Comparison of ENCODE assay signal across 9 mouse cellular contexts in the genomic region with DNA sequence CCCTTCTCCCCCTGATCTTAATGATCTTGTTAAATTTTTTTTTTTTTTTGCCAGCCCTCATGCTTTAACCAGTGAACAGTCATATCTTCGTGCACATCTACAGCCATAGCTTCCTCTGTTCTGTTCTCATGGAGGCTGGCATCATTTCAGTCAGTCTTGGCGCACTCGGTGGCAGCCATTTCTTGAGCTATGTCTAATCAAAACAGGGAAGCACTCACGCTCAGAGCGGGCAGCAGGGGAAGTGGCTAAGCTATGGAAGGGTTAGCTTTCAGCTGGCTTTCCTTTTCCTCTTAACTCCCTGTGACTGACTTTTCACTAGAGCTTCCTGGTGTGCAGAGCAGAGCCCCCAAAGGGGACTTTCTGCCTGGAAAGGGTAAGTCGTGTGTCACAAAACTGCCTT.
DNase-seq lines count a peak whose midpoint lies in the region; ATAC-seq and TF ChIP-seq lines count a peak whose summit lies in the region.
"Had no signal": no experiment of that assay in that cellular context is flagged by ENCODE, and none has a peak within 500 bp of the region (broad histone marks: within the 10 kb centered on the region; RNA-seq: fewer than 3 reads in every experiment).

No protein-coding gene starts in this region.

- H3K9ac ChIP-seq in heart, embryonic 13.5 days, result peak overlapping the region; percentile 33; the same call in 1 of the 2 replicates
- no peak overlapping the region for H3K9ac ChIP-seq in kidney, embryonic 16.5 days (replicated peaks; ENCODE audit: low read length)
- H3K9ac ChIP-seq: neural tube, embryonic 12.5 days had no signal

- peak overlapping the region; percentile 47; the same call in 1 of the 2 replicates for H3K4me2 ChIP-seq in heart, embryonic 13.5 days
- no peak overlapping the region for H3K4me2 ChIP-seq in kidney, embryonic 16.5 days (replicated peaks; ENCODE audit: low read depth, low read length)
- H3K4me2 ChIP-seq: neural tube, embryonic 12.5 days had no signal

- H3K9me3 ChIP-seq in heart, embryonic 13.5 days, result no peaks in the 10 kb centered on the region
- H3K9me3 ChIP-seq in kidney, embryonic 16.5 days (ENCODE audit: low read length), result no peaks in the 10 kb centered on the region
- H3K9me3 ChIP-seq: neural tube, embryonic 12.5 days had no signal

- H3K4me1 ChIP-seq in bone marrow macrophage, adult 2 months (ENCODE audit: control insufficient read depth, insufficient read depth, low read length), result no peaks in the 10 kb centered on the region
- H3K4me1 ChIP-seq in heart, embryonic 13.5 days, result peaks cover 28% of the 10 kb centered on the region
- H3K4me1 ChIP-seq in kidney, embryonic 16.5 days (ENCODE audit: insufficient read depth, low read length), result no peaks in the 10 kb centered on the region
- H3K4me1 ChIP-seq: neural tube, embryonic 12.5 days had no signal

- H3K4me3 ChIP-seq in bone marrow macrophage, adult 2 months (ENCODE audit: insufficient read depth, low read length), result peak overlapping the region; percentile 53
- H3K4me3 ChIP-seq in heart, embryonic 13.5 days, result no peak overlapping the region
- no peak overlapping the region for H3K4me3 ChIP-seq in kidney, embryonic 16.5 days (ENCODE audit: low read length)
- H3K4me3 ChIP-seq: neural tube, embryonic 12.5 days had no signal

- TF ChIP-seq POLR2A in bone marrow macrophage, adult 2 months (IDR thresholded peaks at IDR 0.05; ENCODE audit: borderline replicate concordance, low read depth, low read length), result no peak

- no peak for TF ChIP-seq CTCF in bone marrow macrophage, adult 2 months (IDR thresholded peaks at IDR 0.05; ENCODE audit: low read depth, low read length)

- no peaks in the 10 kb centered on the region for H3K36me3 ChIP-seq in heart, embryonic 13.5 days
- no peaks in the 10 kb centered on the region for H3K36me3 ChIP-seq in kidney, embryonic 16.5 days (ENCODE audit: insufficient read depth, low read length)
- H3K36me3 ChIP-seq: neural tube, embryonic 12.5 days had no signal

- 46% methylated on average over 6 of the region's 6 CpGs for WGBS in heart, embryonic 13.5 days
- WGBS in kidney, embryonic 16.5 days, result 54% methylated on average over 6 of the region's 6 CpGs

- DNase-seq in kidney, postnatal 4 days, result peak; percentile 9 to 21
- DNase-seq in kidney, adult 18-20 months, result no peak
- DNase-seq in lung, postnatal 25 days (ENCODE audit: low spot score), result peak; percentile 28
- no peak for DNase-seq in T-cell, adult 2 months (ENCODE audit: low spot score)
- no peak for DNase-seq in gastrocnemius, postnatal 25 days

- no peak for ATAC-seq in heart, embryonic 13.5 days (ENCODE audit: extremely low read depth, insufficient number of reproducible peaks, low FRiP score, low TSS enrichment)
- ATAC-seq in kidney, embryonic 16.5 days (ENCODE audit: low FRiP score, low TSS enrichment), result no peak

- peak overlapping the region; percentile 73 for H3K27ac ChIP-seq in bone marrow macrophage, adult 2 months (ENCODE audit: insufficient read depth, low read depth, low read length)
- peak overlapping the region; percentile 53 for H3K27ac ChIP-seq in heart, embryonic 13.5 days (replicated peaks)
- no peak overlapping the region for H3K27ac ChIP-seq in kidney, embryonic 16.5 days (ENCODE audit: low read length)
- H3K27ac ChIP-seq: neural tube, embryonic 12.5 days had no signal

- H3K27me3 ChIP-seq in heart, embryonic 13.5 days (replicated peaks), result no peaks in the 10 kb centered on the region
- no peaks in the 10 kb centered on the region for H3K27me3 ChIP-seq in kidney, embryonic 16.5 days (ENCODE audit: insufficient read depth, low read length)
- H3K27me3 ChIP-seq: neural tube, embryonic 12.5 days had no signal

Comparison
In these comparisons a context has a peak if more than half of its experiments do, and no peak if none do; other contexts are left out.
1. DNase-seq: peak in kidney, postnatal 4 days (2 of 2) and lung, postnatal 25 days (single experiment); none in kidney, adult 18-20 months (single experiment), T-cell, adult 2 months (single experiment) and gastrocnemius, postnatal 25 days (single experiment).